Mouse (Mus musculus) heart, embryonic 14.5 days (tissue): ENCODE results near the gene Ankrd6. TPM values are rescaled to one million over a fixed set of nuclear protein-coding genes. Genes with fewer than 3 reads are reported as not detected.
A peak's percentile ranks its signal among the peaks of the same experiment; 100 is the strongest.
"Not testable (repeated sequence)": the region's sequence is repeated elsewhere in the genome, so short reads cannot be mapped to it uniquely, and the experiment has no call there.

Experiments
- ATAC-seq: fragments of 200-750 bp; cut with Nextera tagmentation; 2 replicates; pipeline ENCODE4 v1.8.0; 2017; ENCODE audit warnings: low read depth, moderate TSS enrichment; ENCODE audit not compliant: insufficient number of reproducible peaks, insufficient read depth, low FRiP score
- H3K27ac ChIP-seq, 2 experiments: fragments of 200-500 bp in 1 of 2; fragments of 300-500 bp in 1 of 2; sonication (generic) in 1 of 2; replicated peaks in 1 of 2; 2 replicates each; pipeline ENCODE4 v1.5.1; 2012 to 2014; ENCODE audit warnings: low read depth in 2 of 2, low read length in 2 of 2, control low read depth in 1 of 2, mild to moderate bottlenecking in 1 of 2, mixed read lengths in 1 of 2; ENCODE audit not compliant: control insufficient read depth in 1 of 2, insufficient read depth in 1 of 2
- H3K27me3 ChIP-seq: fragments of 300-500 bp; sonication (generic); 2 replicates; pipeline ENCODE4 v1.6.1; 2014; ENCODE audit warnings: mild to moderate bottlenecking, low read length, control low read depth; ENCODE audit not compliant: control insufficient read depth, insufficient read depth
- H3K36me3 ChIP-seq: fragments of 300-500 bp; sonication (generic); 2 replicates; pipeline ENCODE4 v1.6.1; 2014; ENCODE audit warnings: mild to moderate bottlenecking, control low read depth, low read length, mixed read lengths; ENCODE audit not compliant: control insufficient read depth, insufficient read depth
- H3K4me1 ChIP-seq, 2 experiments: fragments of 200-500 bp in 1 of 2; fragments of 300-500 bp in 1 of 2; sonication (generic) in 1 of 2; 2 replicates each; pipeline ENCODE4 v1.6.1; 2012 to 2014; ENCODE audit warnings: low read length in 2 of 2, control low read depth in 1 of 2, mixed read lengths in 1 of 2; ENCODE audit not compliant: control insufficient read depth in 2 of 2, insufficient read depth in 2 of 2
- H3K4me2 ChIP-seq: fragments of 300-500 bp; sonication (generic); 2 replicates; pipeline ENCODE4 v1.6.1; 2014; ENCODE audit warnings: mild to moderate bottlenecking, low read length
- H3K4me3 ChIP-seq, 2 experiments: fragments of 200-500 bp in 1 of 2; fragments of 300-500 bp in 1 of 2; sonication (generic) in 1 of 2; 2 replicates each; pipeline ENCODE4 v1.5.1; 2012 to 2014; ENCODE audit warnings: low read length in 2 of 2, mild to moderate bottlenecking in 2 of 2, control low read depth in 1 of 2, low read depth in 1 of 2, moderate library complexity in 1 of 2; ENCODE audit not compliant: control insufficient read depth in 1 of 2, insufficient read depth in 1 of 2
- H3K9ac ChIP-seq: fragments of 300-500 bp; sonication (generic); 2 replicates; pipeline ENCODE4 v1.6.1; 2014; ENCODE audit warnings: mild to moderate bottlenecking, low read length
- H3K9me3 ChIP-seq: fragments of 300-500 bp; sonication (generic); 2 replicates; pipeline ENCODE4 v1.6.1; 2016; ENCODE audit warnings: low read length, control low read depth; ENCODE audit not compliant: control insufficient read depth
- WGBS: fragments of 180-500 bp; shearing (Covaris S2); extraction: QIAGEN DNeasy Blood & Tissue Kit; methylation state at CpG from one replicate; pipeline ENCODE4 v1.1.7; 2014; 5-methylcytosine and 5-hydroxymethylcytosine counted together
- polyA plus RNA-seq: library from polyadenylated mRNA; unstranded; fragments of >200 nt; fragmentation: Nextera tagmentation; extraction: Ambion mirVana; gene quantifications from 2 replicates; pipeline ENCODE4 v1.2.1, GENCODE M21; 2014

Gene Ankrd6
- polyA plus RNA-seq, 1 experiment from 2014 or later: 4.5 TPM

GRCm38 (mm10) chr4:32981617-32982016 lies 31.0 kb upstream of the Ankrd6 start:
- H3K9me3 ChIP-seq: no peaks in the 10 kb centered on the region
- no peaks in the 10 kb centered on the region for H3K36me3 ChIP-seq
- H3K4me2 ChIP-seq: peak overlapping the region; percentile 90
- 6% methylated on average over 5 of the region's 5 CpGs for WGBS
- no peak for ATAC-seq
- peak overlapping the region in 1 of 2 experiments; percentile 84; a peak in 1 of 4 replicates for H3K4me3 ChIP-seq
- no peak overlapping the region for H3K9ac ChIP-seq
- H3K4me1 ChIP-seq: peaks cover 11 to 25% of the 10 kb centered on the region in 2 experiments
- no peak overlapping the region; a peak in 1 of 4 replicates for H3K27ac ChIP-seq
- no peaks in the 10 kb centered on the region for H3K27me3 ChIP-seq

- Histone ChIP-seq H3K9me3 (peaks cover under 1% of the 10 kb centered on the region; the same call in 1 of the 2 replicates), H3K36me3 (no peaks in the 10 kb centered on the region), H3K27me3 (no peaks in the 10 kb centered on the region), H3K4me3 (no peak overlapping the region), H3K27ac (no peak overlapping the region), H3K9ac (no peak overlapping the region), H3K4me2 (no peak overlapping the region), H3K4me1 (peaks cover 8 to 14% of the 10 kb centered on the region in 2 experiments)
- WGBS: 86% methylated on average over 3 of the region's 3 CpGs
- no peak for ATAC-seq
Observed at GRCm38 (mm10) chr4:32980061-32980460, 29.4 kb upstream of the Ankrd6 start.

DNA sequence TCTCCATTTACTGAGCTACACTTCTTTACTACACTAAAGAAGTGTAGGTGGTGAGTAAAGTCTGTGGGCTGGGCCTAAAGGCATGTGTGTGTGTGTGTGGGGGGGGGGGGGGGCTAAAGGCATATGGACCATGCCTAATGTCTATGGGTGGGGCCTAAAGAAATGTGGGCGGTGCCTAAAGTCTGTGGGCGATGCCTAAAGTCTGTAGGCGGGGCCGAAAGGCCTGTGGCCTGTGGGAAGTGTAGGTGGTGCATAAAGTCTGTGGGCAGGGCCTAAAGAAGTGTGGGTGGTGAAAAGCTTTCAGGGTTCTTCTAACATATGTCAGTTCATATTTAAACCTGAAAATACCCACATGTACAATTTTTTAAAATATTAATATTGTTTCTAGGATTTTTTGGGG lies 26.7 kb upstream of the Ankrd6 start:
- Histone ChIP-seq H3K27ac (no peak overlapping the region), H3K4me1 (peaks cover 5 to 8% of the 10 kb centered on the region in 2 experiments; a peak in 3 of 4 replicates), H3K9me3 (peaks cover 17% of the 10 kb centered on the region; the same call in 1 of the 2 replicates), H3K4me2 (no peak overlapping the region), H3K27me3 (no peaks in the 10 kb centered on the region), H3K36me3 (no peaks in the 10 kb centered on the region), H3K9ac (no peak overlapping the region), H3K4me3 (no peak overlapping the region)
- no peak for ATAC-seq
- WGBS: 89% methylated on average over 4 of the region's 4 CpGs

DNA sequence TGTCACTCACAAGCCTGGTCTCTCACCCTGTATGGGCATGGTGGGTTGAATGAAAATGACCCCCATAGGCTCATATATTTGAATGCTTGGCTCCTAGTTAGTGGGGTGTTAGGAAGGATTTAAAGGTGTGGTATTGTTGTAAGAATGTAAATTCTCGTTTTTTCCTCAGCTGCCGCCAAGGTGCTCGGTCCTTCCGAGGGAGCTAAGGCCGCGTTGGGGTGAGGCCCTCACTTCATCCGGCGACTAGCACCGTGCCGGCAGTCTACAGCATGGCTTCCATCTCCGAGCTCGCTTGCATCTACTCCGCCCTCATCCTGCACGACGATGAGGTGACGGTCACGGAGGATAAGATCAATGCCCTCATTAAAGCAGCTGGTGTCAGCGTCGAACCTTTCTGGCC lies 14.0 kb upstream of the Ankrd6 start:
- not testable (repeated sequence) for H3K4me1 ChIP-seq, ATAC-seq, H3K27ac ChIP-seq, H3K27me3 ChIP-seq, H3K9ac ChIP-seq, H3K9me3 ChIP-seq, H3K4me3 ChIP-seq, H3K36me3 ChIP-seq, H3K4me2 ChIP-seq
- WGBS: 84% methylated on average over 19 of the region's 19 CpGs

GRCm38 (mm10) chr4:32961394-32961793 lies 10.8 kb upstream of the Ankrd6 start:
- no peak for ATAC-seq
- no peaks in the 10 kb centered on the region for H3K9me3 ChIP-seq
- no peaks in the 10 kb centered on the region for H3K27me3 ChIP-seq
- no peaks in the 10 kb centered on the region for H3K4me1 ChIP-seq
- 78% methylated on average over 3 of the region's 3 CpGs for WGBS
- no peak overlapping the region for H3K4me2 ChIP-seq
- H3K9ac ChIP-seq: no peak overlapping the region
- no peak overlapping the region for H3K4me3 ChIP-seq
- H3K36me3 ChIP-seq: no peaks in the 10 kb centered on the region
- H3K27ac ChIP-seq: no peak overlapping the region

GRCm38 (mm10) chr4:32956423-32956822 lies 5.8 kb upstream of the Ankrd6 start:
- no peak for ATAC-seq
- no peaks in the 10 kb centered on the region for H3K36me3 ChIP-seq
- 51% methylated on average over 2 of the region's 2 CpGs for WGBS
- no peak overlapping the region for H3K4me3 ChIP-seq
- H3K4me1 ChIP-seq: peaks cover 0 to 3% of the 10 kb centered on the region in 2 experiments; a peak in 1 of 4 replicates
- H3K27me3 ChIP-seq: peaks cover 3% of the 10 kb centered on the region
- H3K9me3 ChIP-seq: no peaks in the 10 kb centered on the region
- no peak overlapping the region for H3K9ac ChIP-seq
- H3K27ac ChIP-seq: no peak overlapping the region
- H3K4me2 ChIP-seq: no peak overlapping the region

DNA sequence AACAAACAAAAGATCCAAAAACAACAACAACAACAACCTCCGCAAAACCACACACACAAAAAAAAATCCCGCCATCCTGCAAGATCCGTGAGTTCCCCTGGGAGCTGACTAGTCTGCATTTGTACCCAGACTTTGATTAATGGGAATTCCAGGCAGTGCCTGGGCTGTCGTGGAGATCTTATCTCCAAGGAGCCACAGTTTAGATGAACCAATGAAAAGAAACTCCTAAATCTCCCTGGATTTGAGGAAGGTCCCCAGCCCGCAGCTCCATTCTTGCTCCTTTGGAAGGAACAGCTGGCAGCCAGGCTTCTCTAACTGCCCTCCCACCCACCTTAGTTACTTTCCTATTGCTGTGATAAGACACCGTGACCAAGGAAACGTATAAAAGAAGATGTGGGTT lies 2.0 kb upstream of the Ankrd6 start:
- no peak for ATAC-seq
- no peak overlapping the region for H3K27ac ChIP-seq
- peaks cover 9% of the 10 kb centered on the region for H3K27me3 ChIP-seq
- peaks cover 0 to 19% of the 10 kb centered on the region in 2 experiments; a peak in 2 of 4 replicates for H3K4me1 ChIP-seq
- H3K4me2 ChIP-seq: peak overlapping the region; percentile 81
- H3K9me3 ChIP-seq: no peaks in the 10 kb centered on the region
- 14% methylated on average over 7 of the region's 7 CpGs for WGBS
- no peak overlapping the region for H3K4me3 ChIP-seq
- no peak overlapping the region for H3K9ac ChIP-seq
- H3K36me3 ChIP-seq: no peaks in the 10 kb centered on the region
